Comparison of ENCODE assay signal across 9 mouse cellular contexts in the genomic region with DNA sequence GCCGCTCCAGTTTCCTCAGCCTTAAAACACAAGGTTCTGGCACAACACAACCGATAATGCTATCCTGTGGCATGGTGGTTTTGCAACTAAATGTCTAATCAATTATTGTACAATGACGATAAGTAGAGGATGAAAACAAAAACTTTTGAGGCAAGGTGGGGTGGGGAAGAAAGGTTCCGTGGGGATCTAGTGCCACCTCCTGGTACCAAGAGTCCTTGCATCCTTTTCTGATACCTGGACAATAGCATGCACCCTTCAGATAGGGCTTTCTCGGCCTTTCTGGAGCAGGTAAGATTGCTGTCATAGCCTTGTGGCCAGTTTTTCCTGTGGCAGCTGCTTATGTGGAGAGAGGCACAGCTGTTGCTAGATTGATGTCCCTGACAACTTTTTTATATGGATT. TPM values are rescaled to one million over a fixed set of nuclear protein-coding genes. Genes with fewer than 3 reads are reported as not detected.
A peak's percentile ranks its signal among the peaks of the same experiment; 100 is the strongest.
DNase-seq lines count a peak whose midpoint lies in the region; ATAC-seq and TF ChIP-seq lines count a peak whose summit lies in the region.
"Had no signal": no experiment of that assay in that cellular context is flagged by ENCODE, and none has a peak within 500 bp of the region (broad histone marks: within the 10 kb centered on the region; RNA-seq: fewer than 3 reads in every experiment).

No protein-coding gene starts in this region.

- WGBS in neural tube, embryonic 15.5 days, result 29% methylated on average over 5 of the region's 5 CpGs

- no peaks in the 10 kb centered on the region for H3K9me3 ChIP-seq in neural tube, embryonic 15.5 days (replicated peaks)

- no peak for TF ChIP-seq POLR2A in cortical plate, adult 2 months (IDR thresholded peaks at IDR 0.05; ENCODE audit: extremely low read depth, insufficient read depth, low read length)

- peak; percentile 32 for DNase-seq in adrenal gland, adult 2 months
- no peak for DNase-seq in adrenal gland, adult 8-10 months
- DNase-seq in neural tube, embryonic 10.5 days (ENCODE audit: extremely low spot score, low spot score), result peak; percentile 20
- DNase-seq in kidney, adult 8-10 months, result peak; percentile 22 to 43
- DNase-seq in lung, postnatal 25 days (ENCODE audit: low spot score), result peak; percentile 27
- DNase-seq in yolk sac, embryonic 10.5 days (ENCODE audit: low spot score), result peak; percentile 25

- no peaks in the 10 kb centered on the region for H3K27me3 ChIP-seq in neural tube, embryonic 15.5 days (replicated peaks)

- TF ChIP-seq CTCF in cortical plate, adult 2 months (IDR thresholded peaks at IDR 0.05; ENCODE audit: extremely low read depth, insufficient read depth, low read length), result peak; percentile 80

- ATAC-seq in neural tube, embryonic 15.5 days (ENCODE audit: low FRiP score), result no peak

- H3K4me2 ChIP-seq in neural tube, embryonic 15.5 days, result no peak overlapping the region

- H3K27ac ChIP-seq in neural tube, embryonic 15.5 days (replicated peaks), result no peak overlapping the region
- H3K27ac ChIP-seq in cortical plate, adult 2 months (ENCODE audit: insufficient read depth, low read length), result no peak overlapping the region

- no peak overlapping the region for H3K4me3 ChIP-seq in neural tube, embryonic 15.5 days (replicated peaks)
- no peak overlapping the region for H3K4me3 ChIP-seq in cortical plate, adult 2 months (ENCODE audit: insufficient read depth, low read length)

- H3K36me3 ChIP-seq in neural tube, embryonic 15.5 days, result no peaks in the 10 kb centered on the region

- no peak overlapping the region for H3K9ac ChIP-seq in neural tube, embryonic 15.5 days (replicated peaks)

- H3K4me1 ChIP-seq in neural tube, embryonic 15.5 days, result no peaks in the 10 kb centered on the region
- H3K4me1 ChIP-seq in cortical plate, adult 2 months (ENCODE audit: control insufficient read depth, insufficient read depth, low read length), result no peaks in the 10 kb centered on the region

RNA-seq across cellular contexts. Expression of a gene that starts 13.5 kb away (rescaled TPM):
- total RNA-seq in adrenal gland, adult 2 months (2021), result not detected
- polyA plus RNA-seq in adrenal gland, adult 2 months (2012; rRNA removed), result not detected in 2 replicates
- not detected for total RNA-seq in adrenal gland, adult 8-10 months (2022)
- not detected in 2 replicates for polyA plus RNA-seq in neural tube, embryonic 15.5 days (2015; fragmentation: Nextera tagmentation; extraction: Ambion mirVana)
- not detected in 2 replicates for polyA plus RNA-seq in cortical plate, adult 2 months (2012; rRNA removed)
- total RNA-seq: heart, adult 18-20 months had no signal

RNA-seq across cellular contexts. Expression of a gene that starts 35.1 kb away (rescaled TPM):
- under 1 TPM; 0.03 to 0.49 TPM for total RNA-seq in adrenal gland, adult 2 months (2021)
- 0.01 and 0.02 TPM in 2 replicates for polyA plus RNA-seq in adrenal gland, adult 2 months (2012; rRNA removed)
- under 1 TPM; 0.09 to 0.56 (median 0.29) TPM for total RNA-seq in adrenal gland, adult 8-10 months (2022)
- 1.3 and 1.6 TPM in 2 replicates for polyA plus RNA-seq in neural tube, embryonic 15.5 days (2015; fragmentation: Nextera tagmentation; extraction: Ambion mirVana)
- polyA plus RNA-seq in cortical plate, adult 2 months (2012; rRNA removed), result 1.5 and 1.8 TPM in 2 replicates
